Mouse (Mus musculus) liver, postnatal 0 days (tissue): ENCODE measurements around the gene Fn1.

Experiments
- CTCF ChIP-seq: sonication (generic); IDR thresholded peaks from 2 replicates; pipeline ENCODE4 v1.5.1; 2016; ENCODE audit warnings: antibody characterized with exemption, low read depth
- EP300 ChIP-seq: IDR thresholded peaks from 2 replicates; pipeline ENCODE4 v1.6.1; 2016; ENCODE audit warnings: antibody characterized with exemption, low read depth, mild to moderate bottlenecking

DNA sequence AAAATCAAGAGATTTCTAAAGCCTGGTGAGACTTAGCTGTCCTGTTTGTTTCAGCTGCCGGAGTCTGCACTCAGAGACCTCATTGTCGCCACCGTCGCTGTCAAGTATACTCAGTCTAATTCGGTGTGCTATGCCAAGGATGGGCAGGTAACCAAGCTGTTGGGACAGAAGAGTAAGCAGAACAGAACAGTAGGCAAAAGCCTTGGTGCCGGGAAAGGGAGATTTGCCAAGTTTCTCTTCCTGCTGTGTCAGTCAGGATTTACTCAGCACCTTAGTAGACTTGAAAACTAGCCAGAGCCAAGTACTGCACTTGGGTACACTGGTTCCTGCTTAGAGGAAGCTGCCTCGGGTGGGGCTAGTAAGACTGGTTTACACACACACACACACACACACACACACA is 77.0 kb downstream of the Fn1 start:
- no peak for TF ChIP-seq CTCF
- TF ChIP-seq EP300 = no peak
